Mouse (Mus musculus) spleen, adult 2 months (tissue): ENCODE measurements at regions not wholly inside any gene's neighbourhood (a gene's known extent, or its start where the extent isn't known, plus 50 kb on each side); places are given as distances from the start of the nearest gene placed in this dataset.

Experiments
- DNase-seq, 2 experiments: peaks; one replicate each; pipeline versions ENCODE4 v3.0.0 to v3.0.0-alpha.2; 2012 to 2021; ENCODE audit warnings: low spot score in 2 of 2, low read depth in 1 of 2
- H3K27ac ChIP-seq: fragments of 200-500 bp; 2 replicates; pipeline ENCODE4 v1.5.1; 2012; ENCODE audit warnings: low read length, inconsistent platforms; ENCODE audit not compliant: insufficient read depth
- H3K27me3 ChIP-seq: fragments of 200-500 bp; 2 replicates; pipeline ENCODE4 v1.6.1; 2012; ENCODE audit warnings: mild to moderate bottlenecking, moderate library complexity, low read length, inconsistent platforms; ENCODE audit not compliant: control insufficient read depth, insufficient read depth
- H3K36me3 ChIP-seq: fragments of 200-500 bp; 2 replicates; pipeline ENCODE4 v1.6.1; 2012; ENCODE audit warnings: mild to moderate bottlenecking, low read length, inconsistent platforms; ENCODE audit not compliant: control insufficient read depth, insufficient read depth
- H3K4me1 ChIP-seq: fragments of 200-500 bp; 2 replicates; pipeline ENCODE4 v1.6.1; 2011; ENCODE audit warnings: inconsistent platforms; ENCODE audit not compliant: control insufficient read depth, insufficient read depth, insufficient read length
- H3K4me3 ChIP-seq: fragments of 200-500 bp; 2 replicates; pipeline ENCODE4 v1.5.1; 2011; ENCODE audit warnings: mild to moderate bottlenecking, inconsistent platforms; ENCODE audit not compliant: insufficient read depth, insufficient read length; ENCODE audit errors: extremely low read depth
- CTCF ChIP-seq: fragments of 200-500 bp; IDR thresholded peaks from 2 replicates; pipeline ENCODE4 v1.5.1; 2011; ENCODE audit warnings: mild to moderate bottlenecking, inconsistent platforms; ENCODE audit not compliant: insufficient read depth, insufficient read length, insufficient replicate concordance; ENCODE audit errors: extremely low read depth
- POLR2A ChIP-seq: fragments of 200-500 bp; IDR thresholded peaks from 2 replicates; pipeline ENCODE4 v1.6.1; 2011; ENCODE audit warnings: low read depth, low read length, inconsistent platforms

DNA sequence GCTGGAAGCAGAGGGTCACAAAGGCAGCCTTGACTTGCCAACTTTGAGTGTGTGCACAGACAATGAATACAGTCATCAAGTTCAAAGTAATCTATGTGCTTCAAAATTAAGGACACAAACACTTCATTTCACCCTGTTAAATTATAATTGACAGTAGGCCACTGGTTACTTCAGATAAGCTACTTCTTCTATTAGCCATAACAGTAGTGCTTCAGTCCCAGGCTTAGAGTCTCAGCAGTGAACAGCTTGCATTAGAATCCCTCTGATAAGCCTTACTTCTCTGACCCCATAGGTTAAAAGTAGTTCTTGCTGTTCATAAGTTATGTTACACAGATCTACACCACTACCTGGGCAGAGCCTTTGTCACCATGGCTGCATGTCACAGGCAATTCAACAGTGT is 63.8 kb upstream of the Ngly1 start:
- no peak for DNase-seq
- TF ChIP-seq CTCF, result no peak
- TF ChIP-seq POLR2A, result no peak
- H3K4me1 ChIP-seq, result no peaks in the 10 kb centered on the region; the same call in none of the 2 replicates
- no peaks in the 10 kb centered on the region for H3K27me3 ChIP-seq
- H3K36me3 ChIP-seq, result no peaks in the 10 kb centered on the region
- H3K4me3 ChIP-seq, result no peak overlapping the region
- H3K27ac ChIP-seq, result no peak overlapping the region
